Mouse (Mus musculus) midbrain, embryonic 16.5 days (tissue): Measurements from ENCODE around the gene Slco1a5. TPM values are rescaled to one million over a fixed set of nuclear protein-coding genes. Genes with fewer than 3 reads are reported as not detected.

Experiments
- polyA plus RNA-seq: library from polyadenylated mRNA; unstranded; fragments of >200 nt; fragmentation: Nextera tagmentation; extraction: Ambion mirVana; gene quantifications from 2 replicates; pipeline ENCODE4 v1.2.1, GENCODE M21; 2015

Slco1a5 gene
- polyA plus RNA-seq, 1 experiment from 2014 or later = 0.74 TPM

Other genes with a start within 250 kb of the Slco1a5 start
- gene Slco1a6, start 114.5 kb downstream of the Slco1a5 start, polyA plus RNA-seq = 0.53 TPM in 1 of 2 replicates, not detected in the other
- gene Iapp, start 24.6 kb downstream of the Slco1a5 start, polyA plus RNA-seq = not detected in 2 replicates
- gene Pyroxd1, start 22.7 kb upstream of the Slco1a5 start, polyA plus RNA-seq = 22.6 and 27.0 TPM in 2 replicates
- gene Recql, start 64.1 kb upstream of the Slco1a5 start, polyA plus RNA-seq = 25.6 and 27.4 TPM in 2 replicates
- 80.1 and 82.4 TPM in 2 replicates for gene Golt1b, start 64.2 kb upstream of the Slco1a5 start, polyA plus RNA-seq
- 8.1 and 9.0 TPM in 2 replicates for gene Spx, start 90.5 kb upstream of the Slco1a5 start, polyA plus RNA-seq
- 0.09 TPM in 1 of 2 replicates, not detected in the other for gene Gys2, start 150.1 kb upstream of the Slco1a5 start, polyA plus RNA-seq
- 407 and 436 TPM in 2 replicates for gene Ldhb, start 185.0 kb upstream of the Slco1a5 start, polyA plus RNA-seq
- gene Kcnj8, start 248.6 kb upstream of the Slco1a5 start, polyA plus RNA-seq = 14.7 and 15.4 TPM in 2 replicates